8 mouse cellular contexts compared by ENCODE assay signal in the genomic region with DNA sequence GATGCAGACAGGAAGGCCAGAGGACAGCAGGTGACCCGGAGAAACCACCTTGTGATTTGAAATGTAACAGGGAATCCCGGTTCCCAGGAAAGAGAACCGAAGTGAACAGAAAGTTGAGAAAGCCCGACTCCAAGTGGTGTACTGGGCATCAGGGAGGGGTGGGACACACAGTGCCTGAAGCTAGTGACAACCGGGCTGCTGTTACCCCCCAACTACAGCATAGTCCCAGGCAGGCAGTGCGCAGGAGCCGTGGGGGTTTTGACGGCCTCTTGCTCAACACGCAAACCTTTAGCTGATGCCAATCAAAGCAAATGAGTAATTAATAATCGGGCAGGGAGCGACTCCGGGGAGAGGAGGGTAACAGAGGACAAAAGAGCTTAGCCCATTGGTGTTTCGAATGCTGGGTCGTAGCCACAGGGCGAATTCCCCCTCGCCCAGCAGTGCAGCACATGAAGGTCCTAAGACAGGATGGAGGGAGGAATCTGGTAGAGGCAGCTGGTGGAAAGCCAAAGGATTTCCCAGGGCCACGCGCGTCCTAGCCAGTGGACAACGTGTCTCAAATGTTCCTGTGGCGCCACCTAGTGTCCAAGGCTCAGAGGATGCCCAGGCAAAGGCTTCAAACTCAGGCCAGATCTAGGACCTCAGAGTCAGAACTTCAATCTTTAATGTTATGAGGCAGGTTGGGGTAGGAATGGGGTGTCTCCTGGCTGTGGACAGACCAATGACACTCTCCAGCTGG.
DNase-seq lines count a peak whose midpoint lies in the region; ATAC-seq and TF ChIP-seq lines count a peak whose summit lies in the region.

No protein-coding gene starts in this region.

- H3K79me2 ChIP-seq in MEL (ENCODE audit: control insufficient read depth, insufficient read depth, low read length, poor library complexity) = no peaks in the 10 kb centered on the region

- no peak overlapping the region for H3K4me3 ChIP-seq in MEL (ENCODE audit: control insufficient read depth in 1 of 2, insufficient read depth in 1 of 2, low read depth in 2 of 2, low read length in 2 of 2)
- H3K4me3 ChIP-seq in lung, embryonic 14.5 days (ENCODE audit: low read depth, low read length) = 0 out of 2 replicates have a peak overlapping the region, but pooled peaks have one; percentile 4

- no peak overlapping the region for H3K27ac ChIP-seq in MEL (ENCODE audit: control insufficient read depth, low read depth, low read length)
- H3K27ac ChIP-seq in lung, embryonic 14.5 days (ENCODE audit: low read depth) = no peak overlapping the region

- no peak for TF ChIP-seq POLR2A in MEL (IDR thresholded peaks at IDR 0.05; ENCODE audit: control insufficient read depth in 1 of 2, insufficient read depth in 1 of 2, low read depth in 1 of 2, low read length in 2 of 2, poor library complexity in 1 of 2)

- peaks cover 0 to 17% of the 10 kb centered on the region in 2 experiments; a peak in 3 of 4 replicates for H3K4me1 ChIP-seq in MEL (ENCODE audit: control insufficient read depth in 1 of 2, insufficient read depth in 2 of 2, low read length in 2 of 2)
- H3K4me1 ChIP-seq in lung, embryonic 14.5 days (ENCODE audit: insufficient read depth) = no peaks in the 10 kb centered on the region

- no peaks in the 10 kb centered on the region for H3K27me3 ChIP-seq in MEL (ENCODE audit: control insufficient read depth in 1 of 2, insufficient read depth in 2 of 2, low read length in 2 of 2)
- H3K27me3 ChIP-seq in lung, embryonic 14.5 days (ENCODE audit: insufficient read depth, low read length) = no peaks in the 10 kb centered on the region

- no peaks in the 10 kb centered on the region for H3K9me3 ChIP-seq in MEL (replicated peaks; ENCODE audit: insufficient read depth, low read length)
- no peaks in the 10 kb centered on the region for H3K9me3 ChIP-seq in lung, embryonic 14.5 days (ENCODE audit: low read depth, low read length)

- H3K36me3 ChIP-seq in MEL (ENCODE audit: control insufficient read depth in 1 of 2, insufficient read depth in 2 of 2, low read length in 2 of 2) = peaks cover 0 to 5% of the 10 kb centered on the region in 2 experiments; a peak in 2 of 4 replicates
- no peaks in the 10 kb centered on the region for H3K36me3 ChIP-seq in lung, embryonic 14.5 days (ENCODE audit: insufficient read depth)

- H3K9ac ChIP-seq in MEL (ENCODE audit: control insufficient read depth, low read depth, low read length, poor library complexity, severe bottlenecking) = no peak overlapping the region
- H3K9ac ChIP-seq in lung, embryonic 14.5 days = no peak overlapping the region

- peak; percentile 78 for DNase-seq in MEL (ENCODE audit: low read depth, low spot score)
- peak; percentile 54 for DNase-seq in cerebellum, adult 8-10 months
- peak; percentile 86 for DNase-seq in forelimb bud, embryonic 11.5 days (ENCODE audit: low read depth, low spot score)
- DNase-seq in layer of hippocampus, adult 8-10 months (ENCODE audit: low spot score in 2 of 2) = peak; percentile 78 to 92
- DNase-seq in lung, embryonic 14.5 days = peak; percentile 95
- DNase-seq in ovary, postnatal 10 days (ENCODE audit: low spot score) = peak; percentile 66
- peak; percentile 65 for DNase-seq in thymus, postnatal 0 days (ENCODE audit: low spot score)

- WGBS in lung, embryonic 14.5 days = 43% methylated on average over 21 of the region's 21 CpGs

- peak overlapping the region; percentile 47 for H3K4me2 ChIP-seq in lung, embryonic 14.5 days

- ATAC-seq in hematopoietic stem cell, adult 5-6 weeks (replicated peaks in 1 of 2; ENCODE audit: insufficient read depth in 1 of 2, low FRiP score in 2 of 2, low TSS enrichment in 1 of 2, low read depth in 1 of 2, poor library complexity in 2 of 2, severe bottlenecking in 2 of 2) = peak; percentile 82 to 89
- ATAC-seq in lung, embryonic 14.5 days (ENCODE audit: insufficient read depth) = peak; percentile 78

- peak; percentile 92 for TF ChIP-seq RAD21 in MEL (IDR thresholded peaks at IDR 0.05; ENCODE audit: low read depth, low read length)

- TF ChIP-seq CTCF in MEL (IDR thresholded peaks at IDR 0.05 in 2 of 3, conservative IDR thresholded peaks at IDR 0.05 in 1 of 3; ENCODE audit: control insufficient read depth in 1 of 3, insufficient read depth in 1 of 3, low read depth in 2 of 3, low read length in 3 of 3, poor library complexity in 1 of 3, severe bottlenecking in 1 of 3) = peak; percentile 86 to 94 (median 91)
- peak; percentile 89 for TF ChIP-seq CTCF in lung, embryonic 14.5 days (IDR thresholded peaks at IDR 0.05; ENCODE audit: low read depth)

- TF ChIP-seq EP300 in MEL (IDR thresholded peaks at IDR 0.05; ENCODE audit: low read depth in 1 of 2, low read length in 2 of 2) = no peak

TF ChIP-seq in MEL, 35 proteins besides CTCF, POLR2A, EP300 and RAD21:
- peak; percentile 68 for TF ChIP-seq ZC3H11A (IDR thresholded peaks at IDR 0.05; ENCODE audit: low read depth, low read length)
- 0 out of 2 replicates have a peak, but pooled peaks have one; percentile 34 for TF ChIP-seq MYC (IDR thresholded peaks at IDR 0.05; ENCODE audit: low read depth, low read length)
- TF ChIP-seq SMC3 (IDR thresholded peaks at IDR 0.05; ENCODE audit: low read depth, low read length) = peak; percentile 71
- TF ChIP-seq BHLHE40 (IDR thresholded peaks at IDR 0.05; ENCODE audit: borderline replicate concordance, low read depth, low read length) = 0 out of 2 replicates have a peak, but pooled peaks have one; percentile 20
- TF ChIP-seq CHD1 (IDR thresholded peaks at IDR 0.05; ENCODE audit: low read depth, low read length) = no peak
- no peak for TF ChIP-seq MEF2A (IDR thresholded peaks at IDR 0.05; ENCODE audit: extremely low read depth, insufficient replicate concordance, low read depth, low read length, poor library complexity, severe bottlenecking)
